Mouse (Mus musculus): ENCODE data around the gene Phf21a. TPM values are rescaled to one million over a fixed set of nuclear protein-coding genes. Genes with fewer than 3 reads are reported as not detected.
"Not testable (repeated sequence)": the region's sequence is repeated elsewhere in the genome, so short reads cannot be mapped to it uniquely, and the experiment has no call there.

Gene Phf21a
- total RNA-seq, 2 experiments from 2014 or later: 121 to 130 TPM

DNA sequence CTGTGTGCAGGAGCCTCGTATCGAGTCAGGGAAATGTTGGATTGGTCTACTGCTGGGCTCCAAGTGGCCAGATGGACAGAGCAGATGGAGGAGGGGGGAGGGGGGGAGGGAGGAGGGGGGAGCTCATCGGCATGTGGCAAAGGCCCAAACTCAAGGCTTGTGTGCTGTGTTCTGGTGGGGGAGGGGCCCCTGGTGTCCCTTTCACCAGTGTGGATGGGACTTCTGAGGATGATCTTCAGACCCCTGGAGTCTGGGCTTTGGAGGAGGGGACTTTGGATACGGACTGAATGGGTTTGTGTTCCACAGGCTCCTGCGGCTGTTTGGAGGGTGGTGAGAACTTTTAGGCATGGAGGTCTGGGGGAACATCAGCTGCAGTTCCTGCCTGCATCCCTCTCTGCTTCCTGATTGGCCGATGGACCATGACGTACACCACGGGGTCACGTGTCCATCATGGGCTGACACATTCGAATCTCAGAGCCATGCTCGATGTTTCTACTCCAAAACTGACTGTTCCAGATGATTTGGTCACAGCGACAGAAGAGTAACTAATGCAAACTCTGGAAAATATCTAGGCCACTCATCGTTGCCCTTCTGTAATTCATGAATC lies 16.7 kb upstream of the Phf21a start:
- no peak for DNase-seq (ENCODE audit: low spot score in 2 of 2)

GRCm38 (mm10) chr2:92082196-92082595 lies 10.7 kb upstream of the Phf21a start:
- DNase-seq (ENCODE audit: low spot score in 2 of 2): no peak

DNA sequence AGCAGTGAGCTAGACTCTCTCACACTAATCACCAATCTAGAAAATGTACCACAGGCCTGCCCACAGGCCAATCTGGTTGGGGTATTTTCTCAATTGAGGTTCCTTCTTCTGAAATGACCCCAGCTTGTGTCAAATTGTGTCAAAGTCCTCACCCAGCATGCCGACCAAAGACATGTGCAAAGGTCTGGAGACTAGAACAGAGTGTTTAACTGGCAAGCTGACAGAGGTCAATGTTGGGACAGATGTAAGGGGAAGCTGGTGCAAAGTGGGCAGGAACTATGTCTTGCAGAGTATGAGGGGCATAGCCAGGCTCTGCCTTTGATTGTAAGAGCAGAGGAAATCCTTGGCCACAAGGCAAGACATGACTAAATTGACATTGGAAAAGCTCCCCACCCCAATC lies 7.2 kb upstream of the Phf21a start:
- no peak for DNase-seq (ENCODE audit: low spot score in 2 of 2)

GRCm38 (mm10) chr2:92087065-92087464 lies 5.9 kb upstream of the Phf21a start:
- DNase-seq (ENCODE audit: low spot score in 2 of 2): no peak

DNA sequence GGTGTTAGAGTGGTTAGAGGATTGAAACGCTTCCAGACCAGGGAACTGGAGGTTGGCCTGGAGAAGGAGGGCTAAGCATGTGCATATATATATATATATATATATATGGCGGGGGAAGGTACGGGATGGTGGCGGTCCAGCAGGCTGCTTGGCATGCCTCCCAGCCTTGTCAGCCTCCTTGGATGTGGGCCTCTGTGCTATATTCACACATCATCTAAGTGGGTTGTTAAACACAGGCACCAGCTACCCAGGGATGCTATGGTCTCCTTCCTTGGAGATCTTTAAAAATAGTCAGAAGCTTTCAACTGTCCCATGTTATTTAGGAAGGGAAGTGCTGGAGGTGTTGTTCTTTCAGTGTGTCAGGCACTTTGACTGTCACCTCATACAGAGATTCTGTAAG lies 3.1 kb upstream of the Phf21a start:
- peak; percentile 58 to 63 for DNase-seq (ENCODE audit: low spot score in 2 of 2)

- not testable (repeated sequence) for DNase-seq (ENCODE audit: low spot score in 2 of 2)
Observed at GRCm38 (mm10) chr2:92093503-92093902, 586 bp downstream of the Phf21a start.

- no peak for DNase-seq (ENCODE audit: low spot score in 2 of 2)
Observed at GRCm38 (mm10) chr2:92094078-92094477, 1.2 kb downstream of the Phf21a start.

- no peak for DNase-seq (ENCODE audit: low spot score in 2 of 2)
Observed at GRCm38 (mm10) chr2:92100768-92101167, 7.9 kb downstream of the Phf21a start.

- DNase-seq (ENCODE audit: low spot score in 2 of 2): no peak
Observed at GRCm38 (mm10) chr2:92124523-92124922, 31.6 kb downstream of the Phf21a start.

GRCm38 (mm10) chr2:92125330-92125729 lies 32.4 kb downstream of the Phf21a start:
- no peak for DNase-seq (ENCODE audit: low spot score in 2 of 2)

GRCm38 (mm10) chr2:92130071-92130470 lies 37.2 kb downstream of the Phf21a start:
- DNase-seq (ENCODE audit: low spot score in 2 of 2): no peak

DNA sequence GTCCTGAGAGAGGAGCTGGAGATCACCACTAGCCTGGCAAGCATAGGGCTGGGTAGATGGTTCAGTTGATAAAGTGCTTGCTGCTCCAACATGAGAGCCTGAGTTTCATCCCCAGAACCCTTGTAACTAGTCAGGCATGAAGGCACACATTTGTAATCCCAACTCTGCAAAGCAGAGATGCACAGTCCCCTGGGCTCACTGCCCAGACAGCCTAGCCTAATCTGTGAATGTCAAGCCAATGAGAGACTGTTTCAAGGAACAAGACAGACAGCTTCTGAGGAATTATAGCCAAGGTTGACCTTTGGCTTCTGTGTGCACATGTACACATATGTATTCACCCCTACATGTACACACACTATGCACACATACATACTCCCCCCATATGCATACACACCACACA lies 45.8 kb downstream of the Phf21a start:
- no peak for DNase-seq (ENCODE audit: low spot score in 2 of 2)

DNA sequence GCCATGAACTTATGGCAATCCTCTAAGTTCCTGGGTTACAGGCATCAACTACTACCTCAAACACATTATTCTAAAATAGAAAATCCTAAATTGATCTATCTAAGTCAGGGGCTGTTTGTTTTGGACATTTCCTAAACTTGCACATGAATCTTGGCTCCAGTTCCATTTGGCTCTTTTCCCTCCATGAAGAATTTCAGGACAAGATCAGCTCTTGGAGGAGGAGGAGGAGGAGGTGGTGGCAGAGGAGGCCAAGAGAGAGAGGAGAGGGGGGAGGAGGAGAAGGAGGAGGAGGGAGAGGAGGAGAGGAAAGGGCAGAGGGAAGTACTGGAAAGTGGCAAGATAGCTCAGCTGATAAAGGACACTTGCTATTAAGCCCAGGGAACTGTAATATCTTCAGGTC lies 46.4 kb downstream of the Phf21a start:
- DNase-seq (ENCODE audit: low spot score in 2 of 2): no peak

- DNase-seq (ENCODE audit: low spot score in 2 of 2): no peak
Observed at GRCm38 (mm10) chr2:92140383-92140782, 47.5 kb downstream of the Phf21a start.

GRCm38 (mm10) chr2:92141073-92141472 lies 48.2 kb downstream of the Phf21a start:
- no peak for DNase-seq (ENCODE audit: low spot score in 2 of 2)

GRCm38 (mm10) chr2:92143932-92144331 lies 51.0 kb downstream of the Phf21a start:
- no peak for DNase-seq (ENCODE audit: low spot score in 2 of 2)

GRCm38 (mm10) chr2:92147925-92148750 lies 55.2 kb downstream of the Phf21a start:
- not testable (repeated sequence) for DNase-seq (ENCODE audit: low spot score in 2 of 2)

GRCm38 (mm10) chr2:92164291-92164690 lies 71.4 kb downstream of the Phf21a start:
- DNase-seq (ENCODE audit: low spot score in 2 of 2): no peak

GRCm38 (mm10) chr2:92166950-92167349 lies 74.0 kb downstream of the Phf21a start:
- no peak for DNase-seq (ENCODE audit: low spot score in 2 of 2)

DNA sequence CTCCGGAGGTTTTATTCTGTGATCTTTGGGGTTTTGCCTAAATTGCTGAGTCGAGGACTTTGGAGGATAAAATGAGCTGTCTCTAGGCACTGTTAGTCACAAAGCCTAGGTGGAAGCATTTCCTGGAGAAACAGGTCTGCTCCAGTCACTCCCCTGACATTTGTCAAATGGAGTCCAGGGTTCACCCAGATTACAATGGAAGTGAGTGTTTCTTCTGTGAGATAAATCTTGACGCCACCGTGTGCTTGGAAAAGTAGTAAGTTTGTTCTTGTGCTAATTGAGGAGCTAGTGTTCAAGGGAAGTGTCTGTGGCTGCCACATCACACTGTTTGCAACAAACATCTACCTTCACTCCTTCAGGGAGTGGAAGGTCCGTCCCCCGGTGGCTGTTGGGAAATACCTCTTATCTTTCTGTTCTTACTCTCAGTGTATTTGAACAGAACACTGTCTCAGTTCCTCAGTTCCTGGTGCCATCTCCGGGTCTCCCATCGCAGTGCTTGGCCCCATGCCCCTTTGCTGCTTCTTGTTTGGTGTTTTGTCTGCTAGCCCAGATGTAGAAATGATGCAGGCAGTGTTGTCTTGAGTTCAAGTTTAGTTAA lies 78.2 kb downstream of the Phf21a start:
- no peak for DNase-seq (ENCODE audit: low spot score in 2 of 2)

DNA sequence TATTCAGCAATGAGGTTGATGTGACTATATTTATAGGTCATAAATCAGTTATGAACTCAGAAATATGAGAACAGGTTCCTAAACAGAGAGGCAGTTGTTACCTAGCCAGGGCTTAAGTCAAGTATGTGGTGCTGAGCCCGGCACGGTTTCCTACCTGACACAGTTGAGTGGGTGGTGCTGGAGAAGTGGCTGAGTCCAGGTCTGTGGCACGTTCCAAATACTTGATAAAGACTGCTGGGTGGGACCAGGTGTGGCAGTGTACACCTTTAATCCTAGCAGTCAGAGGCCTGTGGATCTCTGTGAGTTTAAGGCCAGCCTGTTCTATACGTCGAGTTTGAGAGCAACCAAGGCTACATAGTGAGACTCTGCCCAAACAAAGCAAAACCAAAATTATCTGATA lies 79.4 kb downstream of the Phf21a start:
- DNase-seq (ENCODE audit: low spot score in 2 of 2): no peak

DNA sequence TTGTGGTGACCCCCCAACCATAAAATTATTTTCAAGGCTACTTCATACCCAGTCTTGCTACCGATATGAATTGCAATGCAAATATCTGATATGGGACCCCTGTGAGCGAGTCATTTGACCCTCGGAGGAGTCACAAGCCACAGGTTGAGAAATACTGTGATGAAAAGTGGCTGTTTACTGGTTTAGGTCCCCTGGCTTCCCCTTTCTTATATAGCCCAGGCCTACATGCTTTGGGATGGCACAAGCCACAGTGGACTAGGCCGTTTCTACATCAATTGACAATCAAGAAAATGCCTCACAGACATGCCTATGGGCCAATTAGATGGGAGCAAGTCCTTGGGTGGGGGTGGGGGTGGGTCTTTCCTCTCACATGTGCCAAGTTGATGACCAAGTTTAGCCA lies 80.3 kb downstream of the Phf21a start:
- no peak for DNase-seq (ENCODE audit: low spot score in 2 of 2)

All from left cerebral cortex, adult 18-20 months (tissue).